Mouse (Mus musculus) Muller cell, postnatal 12 days (primary cell): ENCODE results near the gene Cdkn1c.
A peak's percentile ranks its signal among the peaks of the same experiment; 100 is the strongest.

Source experiments
- DNase-seq: peaks from one replicate; pipeline ENCODE4 v3.0.0-alpha.2; 2015; ENCODE audit errors: inconsistent ontology term

The Cdkn1c gene

DNA sequence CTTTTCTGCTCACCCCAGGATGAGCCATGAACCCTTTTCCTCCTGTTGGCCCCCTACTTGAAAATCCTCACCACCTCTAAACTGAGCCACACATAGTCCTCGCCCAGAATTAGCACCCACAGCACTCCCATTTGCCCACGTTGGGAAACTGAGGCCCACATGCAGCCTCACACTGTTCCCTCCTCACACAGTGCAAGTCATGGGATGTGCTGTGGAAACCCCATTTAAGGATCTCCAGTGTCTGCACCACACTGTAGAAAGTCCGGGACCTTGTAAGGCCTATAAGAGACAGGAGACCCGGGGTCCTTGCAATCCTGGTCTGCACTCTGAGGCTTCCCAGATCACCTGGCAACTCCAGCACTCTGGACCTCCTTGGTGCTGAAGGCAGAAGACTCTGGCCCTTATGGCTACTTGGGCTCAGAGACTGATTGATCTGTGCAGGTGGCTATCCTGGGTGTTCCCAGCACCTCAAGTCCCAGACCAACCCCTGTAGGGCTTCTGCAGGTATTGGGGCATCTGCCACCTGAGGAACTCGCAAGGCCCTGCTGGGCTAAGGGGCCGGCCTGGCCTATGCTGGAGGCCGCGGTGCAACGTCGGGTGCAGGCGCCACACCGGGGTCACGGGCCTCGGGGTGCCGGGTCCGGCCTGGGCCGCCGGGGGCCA is 23.5 kb downstream of the Cdkn1c start:
- DNase-seq: no peak

DNA sequence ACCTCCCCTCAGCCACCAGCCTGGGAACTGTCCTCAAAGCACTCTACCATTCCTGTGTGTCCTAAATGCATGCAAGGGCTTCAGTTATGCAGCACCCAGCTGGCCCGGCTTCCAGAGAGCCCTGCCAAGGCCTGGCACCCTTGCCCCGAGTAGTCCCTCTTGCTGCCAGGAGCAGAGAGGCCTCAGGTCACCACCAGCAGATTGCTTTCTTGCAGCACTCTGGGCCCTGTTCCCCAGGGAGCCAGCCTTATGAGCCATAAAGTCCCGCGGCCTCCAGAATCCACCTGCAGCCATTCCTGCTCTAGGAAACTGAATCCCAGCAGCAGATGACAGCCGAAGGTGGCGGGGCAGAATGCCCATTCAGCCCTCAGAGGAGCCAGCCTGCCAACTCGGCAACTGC is 27.5 kb downstream of the Cdkn1c start:
- peak; percentile 56 for DNase-seq

DNA sequence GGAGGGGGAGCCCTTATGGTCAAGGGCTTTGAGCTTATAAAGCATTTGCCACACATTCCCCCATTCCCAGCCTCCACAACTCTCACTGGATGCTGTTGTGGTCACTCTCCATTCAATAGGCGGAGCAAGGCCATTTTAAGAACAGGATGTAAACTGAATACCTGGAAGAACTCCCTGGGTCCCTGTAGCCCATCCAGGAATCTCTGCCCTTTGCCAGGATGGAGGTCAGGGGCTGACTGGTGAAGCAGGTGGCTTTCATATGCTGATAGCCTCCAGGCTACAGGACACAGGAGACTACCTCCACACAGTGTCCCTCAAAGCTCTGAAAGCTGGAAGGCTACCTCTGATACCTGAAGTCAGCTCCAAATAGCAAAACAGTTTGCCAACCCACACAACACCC is 28.2 kb downstream of the Cdkn1c start:
- DNase-seq: no peak

DNA sequence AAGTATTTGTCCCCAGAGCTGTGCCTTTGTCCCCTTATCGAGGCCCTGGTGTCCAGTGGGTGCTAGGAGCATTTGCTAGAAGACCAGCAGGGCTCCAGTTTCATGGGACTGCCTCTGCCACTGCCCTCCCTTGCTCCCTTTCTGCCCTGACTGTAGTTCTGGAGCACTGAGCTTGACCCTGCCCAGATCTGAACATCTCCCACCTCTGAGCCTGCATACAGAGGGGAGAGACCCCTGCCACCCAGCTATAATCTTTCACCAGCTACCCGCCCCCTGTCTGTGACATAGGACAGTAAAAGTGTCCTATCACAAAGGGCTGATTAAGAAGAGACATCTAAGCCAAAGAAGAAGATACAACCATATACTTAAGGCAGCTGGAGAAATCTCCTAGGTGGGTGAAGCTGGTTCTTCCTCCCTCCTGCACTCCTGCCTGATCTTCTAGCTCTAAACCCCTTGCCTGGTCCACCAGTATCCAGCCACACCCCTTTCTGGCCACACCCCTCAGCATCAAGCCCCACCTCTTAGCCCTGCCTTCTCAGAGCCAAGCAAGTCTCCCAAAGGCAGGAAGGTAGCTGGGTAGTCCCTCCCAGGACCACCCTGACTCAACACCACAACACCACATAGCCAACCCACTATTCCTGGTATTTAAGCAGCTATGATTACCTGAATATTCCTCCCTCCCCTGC is 31.9 kb downstream of the Cdkn1c start:
- no peak for DNase-seq

- peak; percentile 88 for DNase-seq
These were observed 32.6 kb downstream of the Cdkn1c start for GRCm38 (mm10) chr7:143428142-143428813.

DNA sequence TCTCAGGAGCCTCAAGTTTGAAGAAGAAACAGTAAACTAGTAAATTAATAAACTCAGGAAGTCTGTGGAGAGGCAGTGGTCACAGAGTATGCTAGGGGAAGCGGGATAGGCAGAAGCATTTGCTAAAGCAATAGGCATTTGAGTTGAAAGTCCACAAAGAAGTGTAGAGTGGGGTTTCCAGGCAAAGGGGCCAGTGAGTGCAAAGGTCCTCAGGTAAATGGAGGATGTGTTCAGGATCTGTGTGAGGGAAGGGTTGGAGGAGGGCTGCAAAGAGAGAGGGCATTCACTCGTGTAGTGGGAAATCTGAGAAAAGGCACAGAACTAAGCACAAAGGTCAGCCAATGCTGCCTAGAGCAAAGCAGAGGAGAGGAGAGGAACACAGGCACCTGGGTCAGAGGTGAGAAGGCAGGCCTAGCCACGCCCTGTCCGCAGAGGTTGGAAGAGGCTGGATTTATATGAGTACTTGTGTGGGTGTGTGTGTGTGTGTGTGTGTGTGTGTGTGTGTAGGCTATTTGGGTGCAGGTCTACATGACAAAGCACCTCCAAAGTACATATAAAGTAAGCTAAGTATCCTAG is 41.2 kb downstream of the Cdkn1c start:
- no peak for DNase-seq

DNA sequence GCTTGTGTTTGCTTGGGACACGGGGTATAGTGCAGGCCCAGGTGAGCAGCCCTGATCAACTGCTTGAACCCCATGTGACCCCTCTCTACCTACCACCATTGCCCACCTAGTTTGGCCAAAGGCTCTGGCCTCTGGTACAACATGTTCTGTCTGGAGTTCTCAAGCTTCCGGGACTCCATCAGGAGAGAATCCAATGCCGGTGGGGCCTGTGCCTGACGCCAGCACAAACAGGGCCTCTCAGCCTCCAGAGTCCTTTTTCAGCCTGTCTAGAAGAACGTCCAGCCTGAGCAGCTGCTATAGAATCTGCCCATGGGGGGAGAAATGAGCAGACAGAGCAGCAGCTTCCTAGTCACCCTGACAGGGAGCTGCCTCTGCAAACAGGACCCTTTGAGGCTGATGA is 43.0 kb downstream of the Cdkn1c start:
- no peak for DNase-seq

DNA sequence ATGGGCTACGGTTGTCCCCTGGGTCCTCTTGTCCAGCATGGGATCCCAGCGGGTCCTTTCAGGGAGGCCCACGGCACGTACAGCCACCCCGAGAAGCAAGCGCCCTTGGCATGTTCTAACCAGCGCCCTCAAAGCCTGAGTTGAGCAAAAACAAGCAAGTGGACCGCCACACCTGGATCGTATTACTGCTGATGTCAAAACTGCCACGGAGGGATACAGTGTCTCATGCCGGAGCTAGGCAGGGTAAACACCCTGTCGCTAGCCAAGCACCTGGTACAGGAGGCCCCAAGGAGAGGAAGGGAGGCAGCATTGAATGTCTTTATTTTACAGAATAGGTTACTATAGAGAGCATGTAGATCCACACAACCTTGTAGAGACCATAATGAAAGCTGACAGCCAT is 44.4 kb downstream of the Cdkn1c start:
- no peak for DNase-seq

GRCm38 (mm10) chr7:143415070-143415469 is 45.8 kb downstream of the Cdkn1c start:
- DNase-seq: no peak

DNA sequence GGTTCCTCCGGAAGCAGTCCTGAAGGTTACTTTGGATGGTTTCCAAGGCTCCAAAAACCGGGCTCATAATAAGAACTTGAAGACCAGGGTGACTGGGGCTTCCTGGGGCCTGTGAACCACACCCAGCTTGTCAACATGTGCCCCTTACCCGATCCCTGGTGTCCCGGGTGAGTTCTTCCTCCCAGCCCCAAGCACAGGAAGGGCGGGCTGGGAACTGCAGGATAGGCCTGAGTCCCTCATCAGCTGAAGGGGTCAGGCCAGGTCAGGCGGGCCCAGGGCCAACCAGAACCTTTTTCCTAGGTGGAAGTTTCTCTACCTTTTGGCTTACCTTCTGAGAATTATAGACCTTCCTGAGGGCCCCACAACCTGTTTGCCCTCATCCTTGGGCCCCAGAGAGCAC is 48.2 kb downstream of the Cdkn1c start:
- no peak for DNase-seq

GRCm38 (mm10) chr7:143408615-143409021 is 52.2 kb downstream of the Cdkn1c start:
- DNase-seq: peak; percentile 91
